In the genomic region with DNA sequence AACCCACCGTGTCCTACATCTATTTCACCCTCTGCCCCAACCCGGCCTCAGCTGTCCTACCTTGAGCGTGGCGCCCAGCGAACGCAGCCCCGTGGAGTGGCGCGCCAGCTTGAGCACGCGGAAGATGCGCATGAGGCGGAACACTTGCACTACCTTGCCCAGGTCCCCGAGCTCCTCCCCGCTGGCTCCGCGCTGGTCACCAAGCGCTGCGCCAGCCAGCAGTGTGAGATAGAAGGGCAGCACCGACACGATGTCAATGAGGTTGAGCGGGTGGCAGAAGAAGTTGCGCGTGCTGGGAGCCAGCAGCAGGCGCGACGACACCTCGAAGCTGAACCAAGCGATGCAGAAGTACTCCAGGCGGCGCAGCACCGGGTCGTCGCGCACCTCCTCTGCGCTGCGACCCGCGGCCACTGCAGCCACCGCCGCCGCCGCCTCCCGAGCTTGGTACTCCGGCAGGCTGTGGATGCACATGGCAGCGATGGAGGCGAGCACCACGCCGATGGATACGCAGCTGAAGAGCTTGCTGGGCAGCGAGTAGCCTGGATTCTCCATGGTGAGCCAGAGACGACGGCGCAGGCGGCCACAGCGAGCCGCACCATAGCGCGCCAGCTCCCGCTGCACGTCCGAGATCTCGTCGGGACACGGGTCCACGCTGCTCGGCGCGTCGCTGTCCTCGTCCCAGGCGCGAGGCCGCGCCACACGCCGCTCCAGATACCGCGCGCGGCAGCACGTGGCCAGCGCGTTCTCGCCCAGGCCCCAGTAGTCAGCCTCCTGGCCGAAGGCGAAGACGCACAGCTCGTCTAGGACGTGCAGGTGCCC, we compare ENCODE assay signal across 8 mouse cellular contexts. TPM values are rescaled to one million over a fixed set of nuclear protein-coding genes. Genes with fewer than 3 reads are reported as not detected.
DNase-seq lines count a peak whose midpoint lies in the region; ATAC-seq lines count a peak whose summit lies in the region.

No protein-coding gene starts in this region.

- peaks cover 18% of the 10 kb centered on the region for H3K4me1 ChIP-seq in hindbrain, embryonic 16.5 days (ENCODE audit: control insufficient read depth, insufficient read depth, low read depth, low read length)
- H3K4me1 ChIP-seq in neural tube, embryonic 11.5 days (ENCODE audit: control insufficient read depth, insufficient read depth, low read length) = peaks cover 7% of the 10 kb centered on the region

- peaks cover 52% of the 10 kb centered on the region for H3K27me3 ChIP-seq in hindbrain, embryonic 16.5 days (replicated peaks; ENCODE audit: control insufficient read depth, insufficient read depth, low read length)
- H3K27me3 ChIP-seq in neural tube, embryonic 11.5 days (ENCODE audit: control insufficient read depth, insufficient read depth, low read length) = peaks cover 62% of the 10 kb centered on the region

- peak overlapping the region; percentile 50 for H3K9ac ChIP-seq in hindbrain, embryonic 16.5 days (ENCODE audit: low read depth, low read length)
- no peak overlapping the region for H3K9ac ChIP-seq in neural tube, embryonic 11.5 days (ENCODE audit: low read length)

- DNase-seq in kidney, postnatal 4 days = peak; percentile 26 to 34
- no peak for DNase-seq in kidney, adult 8-10 months
- peak; percentile 26 for DNase-seq in embryo, embryonic 11 days
- DNase-seq in neural tube, embryonic 11.5 days (ENCODE audit: low spot score) = peak; percentile 50
- no peak for DNase-seq in gastrocnemius, postnatal 10 days
- no peak for DNase-seq in frontal cortex, adult 2 months (ENCODE audit: extremely low spot score in 1 of 2, low spot score in 1 of 2)
- DNase-seq in lung, postnatal 25 days (ENCODE audit: low spot score) = no peak

- peak overlapping the region; percentile 46 for H3K4me3 ChIP-seq in hindbrain, embryonic 16.5 days (ENCODE audit: low read length)
- peak overlapping the region; percentile 21 for H3K4me3 ChIP-seq in neural tube, embryonic 11.5 days (ENCODE audit: low read depth, low read length)

- WGBS in hindbrain, embryonic 16.5 days = 12% methylated on average over 71 of the region's 90 CpGs
- 11% methylated on average over 90 of the region's 90 CpGs for WGBS in neural tube, embryonic 11.5 days

- peak; percentile 82 for ATAC-seq in hindbrain, embryonic 16.5 days
- ATAC-seq in neural tube, embryonic 11.5 days (ENCODE audit: insufficient read depth, low FRiP score, low TSS enrichment) = peak; percentile 41; the same call in 1 of the 2 replicates

- H3K27ac ChIP-seq in hindbrain, embryonic 16.5 days (ENCODE audit: low read depth, low read length) = no peak overlapping the region
- no peak overlapping the region for H3K27ac ChIP-seq in neural tube, embryonic 11.5 days (ENCODE audit: low read depth, low read length)

- no peaks in the 10 kb centered on the region for H3K36me3 ChIP-seq in hindbrain, embryonic 16.5 days (ENCODE audit: control insufficient read depth, insufficient read depth, low read length)
- no peaks in the 10 kb centered on the region for H3K36me3 ChIP-seq in neural tube, embryonic 11.5 days (ENCODE audit: control insufficient read depth, insufficient read depth, low read length)

- no peaks in the 10 kb centered on the region; the same call in 1 of the 2 replicates for H3K9me3 ChIP-seq in hindbrain, embryonic 16.5 days (ENCODE audit: control insufficient read depth, low read length)
- no peaks in the 10 kb centered on the region for H3K9me3 ChIP-seq in neural tube, embryonic 11.5 days (ENCODE audit: control insufficient read depth, low read length)

- H3K4me2 ChIP-seq in hindbrain, embryonic 16.5 days (ENCODE audit: low read length) = peak overlapping the region; percentile 74
- peak overlapping the region; percentile 37 for H3K4me2 ChIP-seq in neural tube, embryonic 11.5 days (ENCODE audit: low read depth)

RNA-seq across cellular contexts. Expression of a gene that starts 3.0 kb away (rescaled TPM):
- 2.4 and 3.1 TPM in 2 replicates for polyA plus RNA-seq in hindbrain, embryonic 16.5 days (2015; fragmentation: Nextera tagmentation; extraction: Ambion mirVana)
- 0.21 TPM in 1 of 2 replicates, not detected in the other for polyA plus RNA-seq in neural tube, embryonic 11.5 days (2014; fragmentation: Nextera tagmentation; extraction: Ambion mirVana)
- 1 to 10 TPM; 4.8 to 5.1 TPM for total RNA-seq in gastrocnemius, postnatal 10 days (2021)
- 4.9 and 7.1 TPM in 2 replicates for polyA plus RNA-seq in frontal cortex, adult 2 months (2012; rRNA removed)

RNA-seq across cellular contexts. Expression of a gene that starts 14.6 kb away (rescaled TPM):
- not detected in 2 replicates for polyA plus RNA-seq in hindbrain, embryonic 16.5 days (2015; fragmentation: Nextera tagmentation; extraction: Ambion mirVana)
- not detected in 2 replicates for polyA plus RNA-seq in neural tube, embryonic 11.5 days (2014; fragmentation: Nextera tagmentation; extraction: Ambion mirVana)
- under 1 TPM; 0.47 to 0.52 TPM for total RNA-seq in gastrocnemius, postnatal 10 days (2021)
- not detected in 2 replicates for polyA plus RNA-seq in frontal cortex, adult 2 months (2012; rRNA removed)

RNA-seq across cellular contexts. Expression of a gene that starts 22.4 kb away (rescaled TPM):
- not detected in 2 replicates for polyA plus RNA-seq in hindbrain, embryonic 16.5 days (2015; fragmentation: Nextera tagmentation; extraction: Ambion mirVana)
- polyA plus RNA-seq in neural tube, embryonic 11.5 days (2014; fragmentation: Nextera tagmentation; extraction: Ambion mirVana) = not detected in 2 replicates
- not detected for total RNA-seq in gastrocnemius, postnatal 10 days (2021)
- not detected in 2 replicates for polyA plus RNA-seq in frontal cortex, adult 2 months (2012; rRNA removed)

RNA-seq across cellular contexts. Expression of a gene that starts 32.0 kb away (rescaled TPM):
- polyA plus RNA-seq in hindbrain, embryonic 16.5 days (2015; fragmentation: Nextera tagmentation; extraction: Ambion mirVana) = not detected in 2 replicates
- not detected in 2 replicates for polyA plus RNA-seq in neural tube, embryonic 11.5 days (2014; fragmentation: Nextera tagmentation; extraction: Ambion mirVana)
- total RNA-seq in gastrocnemius, postnatal 10 days (2021) = not detected
- polyA plus RNA-seq in frontal cortex, adult 2 months (2012; rRNA removed) = not detected in 2 replicates

RNA-seq across cellular contexts. Expression of a gene that starts 53.5 kb away (rescaled TPM):
- not detected in 2 replicates for polyA plus RNA-seq in hindbrain, embryonic 16.5 days (2015; fragmentation: Nextera tagmentation; extraction: Ambion mirVana)
- polyA plus RNA-seq in neural tube, embryonic 11.5 days (2014; fragmentation: Nextera tagmentation; extraction: Ambion mirVana) = not detected in 2 replicates
- total RNA-seq in gastrocnemius, postnatal 10 days (2021) = not detected
- 0.38 TPM in 1 of 2 replicates, not detected in the other for polyA plus RNA-seq in frontal cortex, adult 2 months (2012; rRNA removed)

Comparison
In these comparisons a context has a peak if more than half of its experiments do, and no peak if none do; other contexts are left out.
1. DNase-seq: peak in kidney, postnatal 4 days (2 of 2), embryo, embryonic 11 days (single experiment) and neural tube, embryonic 11.5 days (single experiment); none in kidney, adult 8-10 months (0 of 2), gastrocnemius, postnatal 10 days (single experiment), frontal cortex, adult 2 months (0 of 2) and lung, postnatal 25 days (single experiment).